Mouse (Mus musculus) embryonic fibroblast, embryonic 13.5 days (primary cell): Measurements from ENCODE around the gene Anapc13. TPM values are rescaled to one million over a fixed set of nuclear protein-coding genes. Genes with fewer than 3 reads are reported as not detected.

Source experiments
- H3K27ac ChIP-seq: 2 replicates; pipeline ENCODE4 v1.5.1; 2012; ENCODE audit warnings: low read length, control low read depth, inconsistent platforms; ENCODE audit not compliant: insufficient read depth
- H3K4me1 ChIP-seq: 2 replicates; pipeline ENCODE4 v1.6.1; 2011; ENCODE audit warnings: low read length; ENCODE audit not compliant: control insufficient read depth, insufficient read depth
- H3K4me3 ChIP-seq: 2 replicates; pipeline ENCODE4 v1.5.1; 2011; ENCODE audit warnings: mild to moderate bottlenecking, control low read depth, low read length; ENCODE audit not compliant: insufficient read depth
- CTCF ChIP-seq: IDR thresholded peaks from 2 replicates; pipeline ENCODE4 v1.5.1; 2011; ENCODE audit warnings: mild to moderate bottlenecking, control low read depth, low read length, moderate library complexity, borderline replicate concordance; ENCODE audit not compliant: insufficient read depth
- POLR2A ChIP-seq: IDR thresholded peaks from 2 replicates; pipeline ENCODE4 v1.6.1; 2011; ENCODE audit warnings: low read depth, mild to moderate bottlenecking, control low read depth, low read length, moderate library complexity
- polyA plus RNA-seq: library from polyadenylated mRNA; stranded (reverse); fragments of >200 nt; gene quantifications from 2 replicates; pipeline ENCODE4 v1.2.4, GENCODE M21; 2011; ENCODE audit warnings: low read depth; ENCODE audit not compliant: missing spikeins, insufficient read length

Gene Anapc13
- polyA plus RNA-seq, 1 experiment: 44.9 TPM

DNA sequence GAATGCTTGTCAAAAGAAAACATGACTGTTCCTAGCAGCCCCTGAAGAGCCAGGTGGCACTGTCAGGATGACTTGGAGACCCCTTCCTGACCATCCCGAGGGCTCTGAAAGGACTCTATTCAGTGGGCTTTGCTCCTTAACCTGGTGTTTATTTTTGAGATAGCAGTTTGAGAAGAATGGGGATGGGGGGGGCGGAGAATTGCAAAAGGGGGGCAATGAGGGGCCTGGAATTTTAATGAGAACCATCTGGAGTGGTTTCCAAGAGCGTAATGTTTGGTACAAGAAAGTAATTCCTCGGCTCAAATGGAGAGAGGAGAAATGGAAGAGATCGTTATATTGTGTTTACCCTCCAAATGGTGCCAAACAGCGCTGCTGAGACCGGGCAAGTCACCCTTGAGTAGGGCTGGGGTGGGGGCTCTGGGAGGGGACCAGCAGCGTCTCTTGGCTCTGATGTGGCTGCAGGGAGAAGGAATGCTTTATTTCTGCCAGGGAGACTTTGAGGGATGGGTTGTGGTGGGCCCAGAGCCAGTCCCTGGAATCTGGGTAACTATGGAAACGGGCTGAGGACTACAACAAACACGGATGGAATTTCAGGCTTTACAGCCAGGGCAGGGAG is 17.5 kb downstream of the Anapc13 start:
- peak overlapping the region; percentile 98 for H3K27ac ChIP-seq
- TF ChIP-seq POLR2A (no peak), CTCF (no peak)
- no peak overlapping the region for H3K4me3 ChIP-seq
- H3K4me1 ChIP-seq: peaks cover 43% of the 10 kb centered on the region

DNA sequence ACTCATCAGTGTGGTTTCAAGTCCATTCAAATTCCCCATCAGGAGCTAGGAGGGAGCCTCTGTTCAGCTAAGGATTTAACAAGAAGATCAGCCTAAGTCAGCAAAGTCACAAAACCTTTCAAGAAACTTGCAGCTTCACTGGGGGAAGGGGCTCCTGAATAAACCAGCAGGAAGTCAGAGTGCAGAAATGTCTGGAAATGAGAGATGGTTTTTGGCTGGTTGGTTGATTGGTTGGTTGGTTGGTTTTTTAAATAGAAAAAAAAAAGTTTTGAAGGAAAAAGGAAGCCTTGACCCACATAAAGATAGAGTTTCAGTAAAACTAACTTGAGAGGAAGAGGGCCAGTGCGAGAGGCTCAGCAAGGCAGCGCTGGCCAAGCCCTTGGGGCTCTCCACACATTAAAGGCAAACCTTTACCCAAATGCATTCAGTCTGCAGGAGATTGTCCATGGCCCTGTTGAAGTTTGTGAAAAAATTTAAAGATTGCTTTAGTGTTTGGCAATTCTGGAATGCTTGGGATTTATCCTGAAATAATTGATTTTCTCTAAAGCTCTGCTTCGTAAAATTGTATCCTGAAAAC is 19.1 kb downstream of the Anapc13 start:
- Histone ChIP-seq H3K4me3 (no peak overlapping the region), H3K27ac (peak overlapping the region; percentile 98), H3K4me1 (peaks cover 44% of the 10 kb centered on the region)
- no peak for TF ChIP-seq CTCF
- no peak for TF ChIP-seq POLR2A

DNA sequence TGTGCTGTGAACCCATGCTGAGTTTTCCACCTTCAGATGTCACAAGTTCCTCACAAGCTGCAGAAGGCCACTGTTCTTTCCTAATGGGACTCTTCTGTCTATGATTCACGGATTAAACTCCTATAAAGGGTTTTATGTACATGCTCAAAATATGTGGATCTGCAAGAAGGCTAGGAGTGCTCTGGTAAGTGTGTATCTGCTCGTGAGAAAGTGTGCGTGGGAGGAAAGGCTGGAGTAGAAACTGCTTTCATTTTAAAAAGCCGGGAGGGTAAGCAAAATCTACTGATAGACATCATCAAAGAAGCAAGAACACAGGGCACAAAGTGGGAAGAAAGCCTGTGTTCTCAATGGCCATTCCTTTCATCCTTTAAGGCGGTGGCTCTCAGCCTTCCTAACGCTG is 20.9 kb downstream of the Anapc13 start:
- Histone ChIP-seq H3K4me3 (no peak overlapping the region), H3K27ac (peak overlapping the region; percentile 98), H3K4me1 (peaks cover 49% of the 10 kb centered on the region)
- TF ChIP-seq POLR2A (no peak), CTCF (no peak)

DNA sequence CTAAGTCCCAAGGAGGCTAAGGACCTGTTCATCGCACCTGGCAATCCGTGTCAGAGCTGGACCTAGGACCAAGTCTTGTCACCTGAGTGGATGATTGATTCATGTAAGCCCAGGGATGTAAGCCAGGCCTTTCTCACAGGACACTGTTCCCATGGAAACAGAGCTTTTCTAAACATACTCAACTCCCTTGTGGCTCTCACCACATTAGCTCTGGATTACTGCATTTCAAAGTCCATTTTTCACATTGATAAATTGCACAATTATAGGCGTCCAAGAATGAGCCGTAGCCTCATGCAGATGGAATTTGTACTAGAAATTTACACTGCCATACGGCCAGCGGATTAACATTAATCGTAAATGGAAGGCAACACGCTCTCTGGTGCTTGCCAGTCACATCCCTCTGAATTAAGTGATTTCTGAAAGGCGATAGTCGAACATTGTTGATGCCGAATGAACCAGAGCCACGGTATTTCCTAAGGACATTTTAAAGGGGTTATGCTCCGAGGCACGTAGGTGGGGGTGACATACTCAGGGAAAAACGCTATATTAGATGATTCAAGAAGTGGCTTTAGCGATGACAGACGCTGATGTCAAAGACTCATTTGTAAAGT is 23.9 kb downstream of the Anapc13 start:
- TF ChIP-seq POLR2A (no peak), CTCF (no peak)
- no peak overlapping the region for H3K4me3 ChIP-seq
- H3K4me1 ChIP-seq: peaks cover 32% of the 10 kb centered on the region
- peak overlapping the region; percentile 82 for H3K27ac ChIP-seq

DNA sequence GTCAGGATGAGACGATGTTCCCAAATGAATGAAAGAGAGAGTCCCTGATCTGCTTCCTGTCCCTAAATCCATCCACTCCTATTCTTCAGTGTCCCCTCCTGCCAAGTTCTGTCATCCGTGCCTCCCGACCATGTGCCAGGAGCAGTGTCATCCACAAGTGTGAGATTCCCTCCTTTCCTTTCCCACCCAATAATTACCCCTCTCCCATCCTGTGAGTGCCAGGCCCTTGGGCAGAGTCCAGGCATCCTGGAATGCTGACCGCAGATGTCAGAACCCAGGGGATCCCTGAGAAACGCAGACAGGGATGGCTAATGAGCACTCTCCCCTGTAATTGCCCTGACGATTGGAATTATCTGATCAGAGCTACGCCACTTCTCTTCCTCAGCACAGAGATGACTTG is 24.5 kb downstream of the Anapc13 start:
- Histone ChIP-seq H3K27ac (peak overlapping the region; percentile 82), H3K4me1 (peaks cover 30% of the 10 kb centered on the region), H3K4me3 (no peak overlapping the region)
- TF ChIP-seq POLR2A: no peak
- no peak for TF ChIP-seq CTCF

DNA sequence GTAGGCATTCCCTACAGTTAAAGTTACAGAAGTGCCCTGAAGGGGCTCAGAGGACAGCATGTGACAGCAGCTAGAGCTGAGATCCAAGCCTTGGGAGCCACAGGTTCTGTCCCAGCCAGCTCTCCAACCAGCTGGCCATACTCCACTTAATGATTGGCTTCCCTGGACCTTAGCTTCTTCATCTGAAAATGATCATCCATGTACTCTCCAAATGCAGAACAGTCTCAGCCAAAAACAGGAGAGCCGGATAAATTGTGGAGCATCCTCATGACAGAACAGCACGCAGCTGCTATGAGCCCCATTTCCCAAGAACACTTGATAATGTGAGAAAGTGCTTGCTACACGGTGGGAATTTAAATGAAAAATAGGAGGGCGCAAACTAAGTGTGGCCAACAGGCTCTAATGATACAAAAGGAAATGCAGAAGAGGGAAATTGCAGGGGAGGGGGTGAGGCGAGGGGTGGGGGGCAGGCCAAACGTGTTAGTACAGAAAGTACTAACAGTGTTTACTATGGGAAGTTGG is 25.2 kb downstream of the Anapc13 start:
- Histone ChIP-seq H3K4me3 (no peak overlapping the region), H3K4me1 (peaks cover 25% of the 10 kb centered on the region), H3K27ac (peak overlapping the region; percentile 82)
- TF ChIP-seq CTCF (no peak), POLR2A (no peak)

DNA sequence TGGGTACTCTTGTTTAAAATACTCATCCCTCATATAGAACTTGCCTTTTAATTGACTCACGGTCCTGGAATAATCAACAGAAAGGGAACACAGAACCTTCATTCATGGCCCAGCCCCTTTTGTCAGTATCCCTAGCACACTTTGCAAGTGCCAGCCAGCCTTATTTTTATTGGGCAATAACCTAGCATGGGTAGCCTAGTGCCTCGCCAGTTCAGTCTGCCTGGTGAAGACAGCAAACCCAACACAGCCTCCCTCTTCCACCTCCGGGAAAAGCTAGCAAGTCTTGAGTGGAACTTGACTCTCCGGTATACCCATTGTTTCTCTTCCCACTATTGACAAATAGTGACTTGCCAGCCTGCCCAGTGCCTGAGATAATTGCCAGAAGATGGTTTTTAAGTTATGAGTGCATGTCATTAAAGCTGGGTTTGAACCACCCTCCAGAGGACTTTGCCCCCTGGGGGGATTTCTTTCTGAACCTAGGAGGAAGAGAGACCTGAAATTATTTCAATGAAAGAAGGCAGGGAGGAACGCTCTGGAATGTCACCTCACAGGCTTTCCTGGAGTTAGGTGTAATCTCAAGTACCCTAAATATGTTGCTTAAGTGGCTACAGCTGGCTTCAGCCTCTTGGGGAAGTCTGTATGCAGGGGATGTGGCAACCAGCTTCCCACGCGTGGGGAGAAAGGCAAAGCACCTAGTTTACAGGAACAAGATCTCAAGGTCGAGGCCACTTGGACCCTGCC is 30.4 kb downstream of the Anapc13 start:
- TF ChIP-seq CTCF: no peak
- no peak for TF ChIP-seq POLR2A
- H3K27ac ChIP-seq: no peak overlapping the region
- H3K4me1 ChIP-seq: no peaks in the 10 kb centered on the region

DNA sequence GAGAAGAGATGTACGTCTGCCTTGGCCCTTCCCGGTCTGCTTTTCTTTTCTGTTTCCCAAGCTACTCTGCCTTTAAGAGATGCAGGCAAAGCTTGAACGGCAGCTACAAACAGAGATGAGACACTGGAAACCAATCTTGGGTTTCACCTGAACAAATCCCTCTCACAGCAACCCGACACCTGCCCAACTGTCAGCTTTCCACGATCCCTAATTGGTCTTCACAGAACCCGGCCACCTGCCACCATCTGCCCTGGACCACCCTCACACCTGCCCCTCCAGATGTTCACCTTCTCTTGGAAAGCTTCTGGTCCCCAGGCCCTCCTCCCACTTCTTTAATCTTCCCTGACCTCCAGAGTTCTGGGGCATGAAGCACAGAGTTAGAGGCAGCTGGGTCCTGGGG is 42.0 kb downstream of the Anapc13 start:
- Histone ChIP-seq H3K4me1 (peaks cover 3% of the 10 kb centered on the region; the same call in 1 of the 2 replicates), H3K27ac (no peak overlapping the region), H3K4me3 (no peak overlapping the region)
- TF ChIP-seq CTCF (no peak), POLR2A (no peak)

More for the DNA sequence above, 30.4 kb downstream of the Anapc13 start:
- H3K4me3 ChIP-seq: no peak overlapping the region

DNA sequence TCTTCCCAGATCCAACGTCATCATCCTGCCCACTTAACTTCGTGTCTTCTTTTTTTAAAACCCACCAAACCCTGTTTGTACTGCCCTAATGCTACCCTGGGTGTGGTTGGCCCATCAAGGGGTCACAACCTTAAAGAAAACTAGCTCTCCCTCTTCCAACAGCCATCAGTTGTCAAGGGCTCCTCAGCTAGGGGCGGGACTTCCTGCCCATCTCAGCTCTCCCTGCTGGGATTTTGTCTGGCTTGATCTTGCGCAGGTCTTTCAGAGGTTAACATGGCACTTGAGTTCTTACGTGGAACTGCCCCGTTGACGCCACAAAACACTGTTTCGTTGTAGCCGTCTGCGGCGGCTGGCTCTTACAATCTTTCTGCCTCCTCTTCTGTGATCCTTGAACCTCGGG is 42.8 kb downstream of the Anapc13 start:
- Histone ChIP-seq H3K4me3 (no peak overlapping the region), H3K4me1 (peaks cover 4% of the 10 kb centered on the region; the same call in 1 of the 2 replicates), H3K27ac (no peak overlapping the region)
- TF ChIP-seq POLR2A (no peak), CTCF (no peak)

DNA sequence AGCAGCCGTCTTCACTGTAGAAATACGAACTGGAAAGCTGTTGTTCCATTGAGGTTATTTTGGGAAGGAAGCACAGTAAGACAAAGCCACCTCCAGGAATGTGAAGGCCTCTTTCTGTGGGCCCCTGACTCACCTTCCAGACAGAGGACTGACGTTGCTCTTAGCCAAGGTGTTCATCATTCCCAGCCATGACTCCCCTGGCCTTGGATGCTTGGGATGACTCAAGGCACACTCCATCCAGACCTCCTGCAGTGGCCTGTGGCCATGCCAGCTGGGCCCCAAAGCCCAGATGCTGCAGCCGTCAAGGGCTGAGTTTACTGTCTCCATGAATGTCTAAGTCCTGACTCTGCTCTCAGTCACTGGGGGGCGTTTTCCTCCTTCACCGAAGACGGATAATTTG is 47.3 kb downstream of the Anapc13 start:
- Histone ChIP-seq H3K4me1 (peaks cover 4% of the 10 kb centered on the region; the same call in 1 of the 2 replicates), H3K4me3 (no peak overlapping the region), H3K27ac (peak overlapping the region; percentile 68)
- TF ChIP-seq POLR2A: no peak
- TF ChIP-seq CTCF: no peak
